Mouse (Mus musculus): ENCODE measurements around the gene Snx30.

Gene Snx30

GRCm38 (mm10) chr4:59844460-59845244 is 39.0 kb downstream of the Snx30 start:
- Histone ChIP-seq H3K36me3 (ENCODE audit: insufficient read depth, low read length) (peaks cover 24% of the 10 kb centered on the region), H3K27me3 (ENCODE audit: insufficient read depth, low read length) (no peaks in the 10 kb centered on the region), H3K4me3 (replicated peaks; ENCODE audit: low read length) (no peak overlapping the region), H3K4me1 (replicated peaks; ENCODE audit: low read depth, low read length) (peaks cover 31% of the 10 kb centered on the region), H3K9me3 (ENCODE audit: low read length) (no peaks in the 10 kb centered on the region)
- TF ChIP-seq NANOG (IDR thresholded peaks at IDR 0.05; ENCODE audit: borderline replicate concordance, low read length), result no peak
- no peak for TF ChIP-seq CTCF (conservative IDR thresholded peaks at IDR 0.05; ENCODE audit: low read length)
- no peak for TF ChIP-seq POU5F1 (IDR thresholded peaks at IDR 0.05; ENCODE audit: borderline replicate concordance, low read length)

- Histone ChIP-seq H3K27me3 (ENCODE audit: insufficient read depth, low read length) (no peaks in the 10 kb centered on the region), H3K4me1 (replicated peaks; ENCODE audit: low read depth, low read length) (peaks cover 33% of the 10 kb centered on the region), H3K4me3 (replicated peaks; ENCODE audit: low read length) (no peak overlapping the region), H3K9me3 (ENCODE audit: low read length) (no peaks in the 10 kb centered on the region), H3K36me3 (ENCODE audit: insufficient read depth, low read length) (peaks cover 24% of the 10 kb centered on the region)
- no peak for TF ChIP-seq NANOG (IDR thresholded peaks at IDR 0.05; ENCODE audit: borderline replicate concordance, low read length)
Measured at GRCm38 (mm10) chr4:59845245-59845637, 39.6 kb downstream of the Snx30 start.

GRCm38 (mm10) chr4:59847447-59847846 is 41.8 kb downstream of the Snx30 start:
- peaks cover 30% of the 10 kb centered on the region for H3K4me1 ChIP-seq (replicated peaks; ENCODE audit: low read depth, low read length)
- peaks cover 7% of the 10 kb centered on the region for H3K9me3 ChIP-seq (ENCODE audit: low read length)
- peaks cover 30% of the 10 kb centered on the region for H3K36me3 ChIP-seq (ENCODE audit: insufficient read depth, low read length)
- H3K4me3 ChIP-seq (replicated peaks; ENCODE audit: low read length), result no peak overlapping the region
- H3K27me3 ChIP-seq (ENCODE audit: insufficient read depth, low read length), result no peaks in the 10 kb centered on the region
- TF ChIP-seq POU5F1 (IDR thresholded peaks at IDR 0.05; ENCODE audit: borderline replicate concordance, low read length) (no peak), NANOG (IDR thresholded peaks at IDR 0.05; ENCODE audit: borderline replicate concordance, low read length) (no peak), CTCF (conservative IDR thresholded peaks at IDR 0.05; ENCODE audit: low read length) (no peak)

- Histone ChIP-seq H3K4me1 (replicated peaks; ENCODE audit: low read depth, low read length) (peaks cover 34% of the 10 kb centered on the region), H3K27me3 (ENCODE audit: insufficient read depth, low read length) (no peaks in the 10 kb centered on the region), H3K9me3 (ENCODE audit: low read length) (peaks cover 9% of the 10 kb centered on the region), H3K36me3 (ENCODE audit: insufficient read depth, low read length) (peaks cover 22% of the 10 kb centered on the region), H3K4me3 (replicated peaks; ENCODE audit: low read length) (no peak overlapping the region)
- TF ChIP-seq CTCF (conservative IDR thresholded peaks at IDR 0.05; ENCODE audit: low read length) (peak; percentile 89), NANOG (IDR thresholded peaks at IDR 0.05; ENCODE audit: borderline replicate concordance, low read length) (no peak)
Measured at GRCm38 (mm10) chr4:59850181-59850580, 44.5 kb downstream of the Snx30 start.

GRCm38 (mm10) chr4:59850886-59851623 is 45.4 kb downstream of the Snx30 start:
- Histone ChIP-seq H3K36me3 (ENCODE audit: insufficient read depth, low read length) (peaks cover 14% of the 10 kb centered on the region), H3K9me3 (ENCODE audit: low read length) (peaks cover 9% of the 10 kb centered on the region), H3K4me1 (replicated peaks; ENCODE audit: low read depth, low read length) (peaks cover 43% of the 10 kb centered on the region), H3K4me3 (replicated peaks; ENCODE audit: low read length) (no peak overlapping the region), H3K27me3 (ENCODE audit: insufficient read depth, low read length) (no peaks in the 10 kb centered on the region)
- no peak for TF ChIP-seq CTCF (conservative IDR thresholded peaks at IDR 0.05; ENCODE audit: low read length)
- no peak for TF ChIP-seq NANOG (IDR thresholded peaks at IDR 0.05; ENCODE audit: borderline replicate concordance, low read length)
- no peak for TF ChIP-seq POU5F1 (IDR thresholded peaks at IDR 0.05; ENCODE audit: borderline replicate concordance, low read length)

GRCm38 (mm10) chr4:59853155-59853554 is 47.5 kb downstream of the Snx30 start:
- Histone ChIP-seq H3K4me1 (replicated peaks; ENCODE audit: low read depth, low read length) (peaks cover 40% of the 10 kb centered on the region), H3K27me3 (ENCODE audit: insufficient read depth, low read length) (no peaks in the 10 kb centered on the region), H3K9me3 (ENCODE audit: low read length) (peaks cover 9% of the 10 kb centered on the region), H3K4me3 (replicated peaks; ENCODE audit: low read length) (no peak overlapping the region), H3K36me3 (ENCODE audit: insufficient read depth, low read length) (peaks cover 23% of the 10 kb centered on the region)
- TF ChIP-seq POU5F1 (IDR thresholded peaks at IDR 0.05; ENCODE audit: borderline replicate concordance, low read length) (no peak), CTCF (conservative IDR thresholded peaks at IDR 0.05; ENCODE audit: low read length) (no peak), NANOG (IDR thresholded peaks at IDR 0.05; ENCODE audit: borderline replicate concordance, low read length) (no peak)

- H3K4me3 ChIP-seq (replicated peaks; ENCODE audit: low read length), result peak overlapping the region; percentile 60
- TF ChIP-seq CTCF (conservative IDR thresholded peaks at IDR 0.05; ENCODE audit: low read length) (no peak), POU5F1 (IDR thresholded peaks at IDR 0.05; ENCODE audit: borderline replicate concordance, low read length) (no peak), NANOG (IDR thresholded peaks at IDR 0.05; ENCODE audit: borderline replicate concordance, low read length) (no peak)
- H3K9me3 ChIP-seq (ENCODE audit: low read length), result no peaks in the 10 kb centered on the region
- peaks cover 19% of the 10 kb centered on the region for H3K36me3 ChIP-seq (ENCODE audit: insufficient read depth, low read length)
- H3K4me1 ChIP-seq (replicated peaks; ENCODE audit: low read depth, low read length), result peaks cover 69% of the 10 kb centered on the region
- H3K27me3 ChIP-seq (ENCODE audit: insufficient read depth, low read length), result no peaks in the 10 kb centered on the region
Measured at GRCm38 (mm10) chr4:59859693-59860425, 54.2 kb downstream of the Snx30 start.

GRCm38 (mm10) chr4:59860431-59860830 is 54.8 kb downstream of the Snx30 start:
- TF ChIP-seq NANOG (IDR thresholded peaks at IDR 0.05; ENCODE audit: borderline replicate concordance, low read length), result no peak
- no peak for TF ChIP-seq POU5F1 (IDR thresholded peaks at IDR 0.05; ENCODE audit: borderline replicate concordance, low read length)
- TF ChIP-seq CTCF (conservative IDR thresholded peaks at IDR 0.05; ENCODE audit: low read length), result no peak
- peaks cover 65% of the 10 kb centered on the region for H3K4me1 ChIP-seq (replicated peaks; ENCODE audit: low read depth, low read length)
- H3K4me3 ChIP-seq (replicated peaks; ENCODE audit: low read length), result peak overlapping the region; percentile 60
- H3K9me3 ChIP-seq (ENCODE audit: low read length), result no peaks in the 10 kb centered on the region
- peaks cover 19% of the 10 kb centered on the region for H3K36me3 ChIP-seq (ENCODE audit: insufficient read depth, low read length)
- H3K27me3 ChIP-seq (ENCODE audit: insufficient read depth, low read length), result no peaks in the 10 kb centered on the region

Data from E14TG2a.4 (cell line).